Mouse (Mus musculus) urinary bladder, postnatal 25 days (tissue): ENCODE results near the gene Chpf2.
A peak's percentile ranks its signal among the peaks of the same experiment; 100 is the strongest.

Experiments
- DNase-seq: peaks from one replicate; pipeline ENCODE4 v3.0.0; 2022; ENCODE audit warnings: low spot score

The Chpf2 gene

GRCm38 (mm10) chr5:24591796-24592470, 5.4 kb downstream of the Chpf2 start:
- DNase-seq, result no peak

- no peak for DNase-seq
Observed at GRCm38 (mm10) chr5:24592471-24593160, 6.1 kb downstream of the Chpf2 start.

- DNase-seq, result no peak
Observed at GRCm38 (mm10) chr5:24593230-24593629, 6.7 kb downstream of the Chpf2 start.

GRCm38 (mm10) chr5:24593928-24594327, 7.4 kb downstream of the Chpf2 start:
- no peak for DNase-seq

GRCm38 (mm10) chr5:24594346-24594745, 7.8 kb downstream of the Chpf2 start:
- no peak for DNase-seq

GRCm38 (mm10) chr5:24595261-24595660, 8.7 kb downstream of the Chpf2 start:
- DNase-seq, result no peak

GRCm38 (mm10) chr5:24595786-24596380, 9.3 kb downstream of the Chpf2 start:
- no peak for DNase-seq

- no peak for DNase-seq
Observed at GRCm38 (mm10) chr5:24596519-24597171, 10.1 kb downstream of the Chpf2 start.

- peak; percentile 69 for DNase-seq
Observed at GRCm38 (mm10) chr5:24597221-24597728, 10.7 kb downstream of the Chpf2 start.

- DNase-seq, result no peak
Observed at GRCm38 (mm10) chr5:24597901-24598569, 11.5 kb downstream of the Chpf2 start.

GRCm38 (mm10) chr5:24598570-24599006, 12.0 kb downstream of the Chpf2 start:
- DNase-seq, result peak; percentile 61

- no peak for DNase-seq
Observed at GRCm38 (mm10) chr5:24599137-24599536, 12.6 kb downstream of the Chpf2 start.

- no peak for DNase-seq
Observed at GRCm38 (mm10) chr5:24600236-24600635, 13.7 kb downstream of the Chpf2 start.

GRCm38 (mm10) chr5:24601071-24601835, 14.7 kb downstream of the Chpf2 start:
- DNase-seq, result peak; percentile 20

GRCm38 (mm10) chr5:24601911-24602750, 15.6 kb downstream of the Chpf2 start:
- peak; percentile 66 for DNase-seq

- peak; percentile 82 for DNase-seq
Observed at GRCm38 (mm10) chr5:24602751-24603343, 16.3 kb downstream of the Chpf2 start.

GRCm38 (mm10) chr5:24603431-24604010, 17.0 kb downstream of the Chpf2 start:
- no peak for DNase-seq

- no peak for DNase-seq
Observed at GRCm38 (mm10) chr5:24604080-24604655, 17.6 kb downstream of the Chpf2 start.

- DNase-seq, result peak; percentile 78
Observed at GRCm38 (mm10) chr5:24604656-24605100, 18.1 kb downstream of the Chpf2 start.
